Mouse (Mus musculus) neural tube, embryonic 12.5 days (tissue): Measurements from ENCODE around the gene Psen2. TPM values are rescaled to one million over a fixed set of nuclear protein-coding genes. Genes with fewer than 3 reads are reported as not detected.

Experiments used
- ATAC-seq: fragments of 200-750 bp; cut with Nextera tagmentation; 2 replicates; pipeline ENCODE4 v1.8.0; 2017; ENCODE audit warnings: low read depth, mild to moderate bottlenecking, moderate TSS enrichment, moderate library complexity; ENCODE audit not compliant: low FRiP score
- H3K27ac ChIP-seq: fragments of 300-500 bp; sonication (generic); 2 replicates; pipeline ENCODE4 v1.5.1; 2016
- H3K27me3 ChIP-seq: fragments of 300-500 bp; sonication (generic); replicated peaks from 2 replicates; pipeline ENCODE4 v1.6.1; 2016; ENCODE audit warnings: mild to moderate bottlenecking
- H3K36me3 ChIP-seq: fragments of 300-500 bp; sonication (generic); 2 replicates; pipeline ENCODE4 v1.6.1; 2016; ENCODE audit warnings: mild to moderate bottlenecking
- H3K4me1 ChIP-seq: fragments of 300-500 bp; sonication (generic); 2 replicates; pipeline ENCODE4 v1.6.1; 2016
- H3K4me2 ChIP-seq: fragments of 300-500 bp; sonication (generic); replicated peaks from 2 replicates; pipeline ENCODE4 v1.6.1; 2016; ENCODE audit warnings: mild to moderate bottlenecking
- H3K4me3 ChIP-seq: fragments of 300-500 bp; sonication (generic); 2 replicates; pipeline ENCODE4 v1.5.1; 2016
- H3K9ac ChIP-seq: fragments of 300-500 bp; sonication (generic); 2 replicates; pipeline ENCODE4 v1.6.1; 2016; ENCODE audit warnings: mild to moderate bottlenecking
- H3K9me3 ChIP-seq: fragments of 300-500 bp; sonication (generic); 2 replicates; pipeline ENCODE4 v1.6.1; 2016; ENCODE audit warnings: mild to moderate bottlenecking
- whole genome bisulfite sequencing: fragments of 180-500 bp; shearing (Covaris S2); methylation state at CpG from one replicate; pipeline ENCODE4 v1.1.7; 2016; 5-methylcytosine and 5-hydroxymethylcytosine counted together
- polyA plus RNA-seq: library from polyadenylated mRNA; unstranded; fragments of >200 nt; fragmentation: Nextera tagmentation; extraction: Ambion mirVana; gene quantifications from 2 replicates; pipeline ENCODE4 v1.2.1, GENCODE M21; 2016

The Psen2 gene
- 8.0 and 9.5 TPM in 2 replicates for polyA plus RNA-seq

DNA sequence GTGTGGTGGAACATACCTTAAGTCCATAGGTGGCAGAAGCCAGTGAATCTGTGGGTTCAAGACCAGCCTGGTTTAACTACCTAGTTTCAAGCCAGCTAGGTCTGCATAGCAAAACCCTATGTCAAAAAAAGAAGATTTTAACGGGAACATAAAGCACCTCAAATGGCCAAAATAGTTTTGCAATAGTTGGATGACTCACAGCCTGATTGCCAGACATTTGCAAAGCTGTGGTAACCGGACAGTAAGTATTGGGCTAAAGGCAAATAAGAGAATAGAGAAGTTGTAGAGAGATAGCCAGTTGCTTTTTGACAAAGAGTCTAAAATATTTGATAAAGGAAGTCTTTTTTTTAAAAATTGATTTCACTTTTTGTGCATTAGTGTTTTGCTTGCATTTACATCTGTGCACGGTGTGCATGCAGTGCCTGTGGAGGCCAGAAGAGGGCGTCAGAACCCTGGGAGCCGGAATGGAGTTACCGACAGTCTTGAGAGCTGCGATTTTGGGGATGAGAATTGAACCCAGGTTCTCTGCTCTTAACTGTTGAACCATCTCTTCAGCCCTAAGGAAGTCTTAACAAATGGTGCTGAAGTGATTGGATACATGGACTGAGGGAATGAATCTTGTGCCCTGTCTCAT, at the start of gene Psen2:
Psen2 (minus strand) TSS at position 75 of the 634 bp plus-strand sequence.
- Histone ChIP-seq H3K4me1 (no peaks in the 10 kb centered on the region), H3K4me3 (no peak within 1 kb of the TSS), H3K4me2 (no peak within 1 kb of the TSS), H3K36me3 (no peaks in the 10 kb centered on the region), H3K9me3 (no peaks in the 10 kb centered on the region), H3K27ac (no peak within 1 kb of the TSS), H3K27me3 (peaks cover 4% of the 10 kb centered on the region; the same call in 1 of the 2 replicates), H3K9ac (no peak within 1 kb of the TSS)
- no peak for ATAC-seq
- 22% methylated on average over 7 of the region's 7 CpGs for WGBS

DNA sequence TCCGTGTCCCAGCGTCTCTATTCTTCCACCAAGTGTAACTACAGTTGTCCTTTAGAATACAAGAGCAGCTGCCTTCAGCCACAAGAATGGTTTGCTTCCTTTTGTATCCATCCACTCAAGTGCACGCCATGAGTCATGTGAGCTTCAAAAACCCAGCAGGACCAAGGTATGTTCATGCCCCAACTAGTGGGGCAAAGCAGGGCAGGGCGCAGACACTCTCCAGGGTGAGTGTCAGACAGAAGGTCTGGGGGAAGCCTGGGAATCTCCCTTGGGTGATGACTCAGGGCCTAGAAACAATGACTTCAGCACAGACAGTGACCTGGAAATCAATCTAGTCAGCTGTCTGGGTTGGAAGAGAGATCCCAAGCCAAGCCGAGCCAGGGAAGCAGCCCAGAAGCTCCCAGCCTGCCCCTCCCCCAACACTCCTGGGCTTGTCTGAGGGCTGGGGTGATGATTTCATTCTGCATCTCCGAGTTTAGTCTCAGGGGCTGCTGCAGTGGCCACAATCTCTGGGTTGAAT, 49.6 kb upstream of the Psen2 start:
- H3K36me3 ChIP-seq = no peaks in the 10 kb centered on the region
- H3K4me2 ChIP-seq = peak overlapping the region; percentile 57
- ATAC-seq = peak; percentile 86
- H3K4me3 ChIP-seq = no peak overlapping the region
- 20% methylated on average over 6 of the region's 6 CpGs for WGBS
- peaks cover 16% of the 10 kb centered on the region for H3K4me1 ChIP-seq
- 0 out of 2 replicates have a peak overlapping the region, but pooled peaks have one; percentile 44 for H3K9ac ChIP-seq
- no peaks in the 10 kb centered on the region for H3K27me3 ChIP-seq
- no peaks in the 10 kb centered on the region for H3K9me3 ChIP-seq
- H3K27ac ChIP-seq = peak overlapping the region; percentile 72

DNA sequence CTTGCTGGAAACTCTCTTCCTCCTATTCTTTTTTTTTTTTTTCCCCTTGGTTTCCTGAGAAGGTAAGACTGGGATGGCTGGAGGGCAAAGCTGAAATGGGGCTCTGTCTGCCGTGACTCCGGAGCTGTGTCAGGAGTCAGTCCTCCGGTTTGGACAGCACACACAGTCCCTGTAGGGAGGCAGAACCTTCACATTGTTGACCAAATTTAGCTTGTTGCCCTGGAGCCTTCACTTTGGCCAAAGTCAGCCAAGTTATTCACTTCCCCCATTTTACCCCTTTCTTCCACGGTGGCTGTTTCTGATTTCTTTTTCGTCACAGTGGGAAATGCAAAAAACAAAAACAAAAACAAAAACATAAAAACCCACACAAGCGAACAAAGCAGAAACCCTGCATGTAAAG, 49.0 kb upstream of the Psen2 start:
- H3K27ac ChIP-seq = no peak overlapping the region
- 33% methylated on average over 6 of the region's 6 CpGs for WGBS
- H3K4me3 ChIP-seq = no peak overlapping the region

DNA sequence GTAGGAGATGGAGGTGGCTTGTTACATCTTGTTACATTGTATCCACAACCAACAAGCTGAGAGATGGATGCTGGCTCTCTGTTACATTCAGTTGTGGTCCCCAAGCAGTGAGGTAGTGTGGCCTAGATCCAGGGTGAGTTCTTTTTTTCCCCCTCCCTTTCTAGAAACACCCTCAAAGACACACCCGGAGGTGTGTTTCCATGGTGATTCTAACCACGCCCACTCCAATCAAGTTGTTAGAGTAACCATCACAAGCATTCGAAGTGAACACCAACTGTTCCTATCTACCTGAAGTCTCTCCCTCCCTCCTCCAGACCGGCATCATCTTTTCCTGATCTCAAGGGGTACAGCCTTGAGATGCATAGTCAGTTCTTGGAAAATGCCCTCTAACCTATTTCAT, 45.7 kb upstream of the Psen2 start:
- Histone ChIP-seq H3K9ac (no peak overlapping the region), H3K4me3 (no peak overlapping the region), H3K4me1 (peaks cover 16% of the 10 kb centered on the region), H3K27ac (no peak overlapping the region), H3K9me3 (no peaks in the 10 kb centered on the region), H3K36me3 (no peaks in the 10 kb centered on the region), H3K27me3 (no peaks in the 10 kb centered on the region), H3K4me2 (no peak overlapping the region)
- ATAC-seq = no peak
- 56% methylated on average over 4 of the region's 4 CpGs for WGBS

More for the DNA sequence above, 49.0 kb upstream of the Psen2 start:
- no peaks in the 10 kb centered on the region for H3K36me3 ChIP-seq
- H3K4me2 ChIP-seq = peak overlapping the region; percentile 57; the same call in 1 of the 2 replicates
- no peaks in the 10 kb centered on the region for H3K27me3 ChIP-seq
- H3K4me1 ChIP-seq = peaks cover 16% of the 10 kb centered on the region
- no peak overlapping the region for H3K9ac ChIP-seq
- ATAC-seq = 0 out of 2 replicates have a peak, but pooled peaks have one; percentile 29
- H3K9me3 ChIP-seq = no peaks in the 10 kb centered on the region

DNA sequence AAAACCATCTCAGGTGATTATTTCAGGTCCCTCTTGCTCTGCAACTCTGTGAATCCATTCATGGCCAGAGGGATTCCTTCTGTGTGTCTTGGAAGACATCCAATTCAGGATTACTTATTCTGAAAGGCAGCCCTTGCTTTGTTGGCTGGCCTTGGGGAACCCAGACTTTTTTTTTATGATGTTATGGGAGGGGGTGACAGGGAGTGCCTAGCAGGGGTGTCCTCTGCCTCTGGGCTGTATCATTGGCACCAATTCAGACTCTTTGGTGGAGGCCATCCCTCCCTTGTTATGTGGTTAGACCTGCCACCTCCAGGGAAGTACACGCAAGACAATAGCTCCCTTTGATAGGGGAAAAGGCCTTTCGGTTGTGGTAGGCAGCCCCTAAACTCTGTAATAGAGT, 44.4 kb upstream of the Psen2 start:
- no peak overlapping the region for H3K4me2 ChIP-seq
- no peak for ATAC-seq
- WGBS = 50% methylated on average over 2 of the region's 2 CpGs

DNA sequence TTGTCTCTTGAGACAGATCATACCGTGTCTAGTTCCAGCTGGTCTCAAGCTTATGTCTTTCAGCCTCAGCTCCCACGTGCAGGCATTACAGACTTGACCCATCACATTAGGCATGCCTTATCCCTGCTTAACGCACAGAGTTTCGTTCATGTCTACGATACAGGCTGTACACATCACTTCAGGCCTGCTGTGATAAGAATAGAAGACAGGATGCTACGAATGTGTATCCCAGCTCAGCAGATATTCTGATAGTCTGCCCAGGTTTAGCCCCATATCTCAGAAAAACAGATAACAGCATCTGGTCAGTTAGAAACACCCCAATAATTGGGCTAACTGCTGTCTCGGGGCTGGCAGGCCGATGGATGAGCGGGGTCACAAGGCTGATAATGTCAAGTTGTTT, 43.7 kb upstream of the Psen2 start:
- H3K36me3 ChIP-seq = no peaks in the 10 kb centered on the region
- H3K4me2 ChIP-seq = no peak overlapping the region
- H3K9ac ChIP-seq = no peak overlapping the region
- no peak for ATAC-seq
- H3K4me3 ChIP-seq = no peak overlapping the region
- no peaks in the 10 kb centered on the region for H3K27me3 ChIP-seq
- H3K27ac ChIP-seq = no peak overlapping the region
- WGBS = 84% methylated on average over 9 of the region's 9 CpGs
- H3K4me1 ChIP-seq = peaks cover 9% of the 10 kb centered on the region
- H3K9me3 ChIP-seq = no peaks in the 10 kb centered on the region

More for the DNA sequence above, 44.4 kb upstream of the Psen2 start:
- Histone ChIP-seq H3K4me3 (no peak overlapping the region), H3K4me1 (peaks cover 14% of the 10 kb centered on the region), H3K27ac (no peak overlapping the region), H3K9ac (no peak overlapping the region), H3K36me3 (no peaks in the 10 kb centered on the region), H3K9me3 (no peaks in the 10 kb centered on the region), H3K27me3 (no peaks in the 10 kb centered on the region)

DNA sequence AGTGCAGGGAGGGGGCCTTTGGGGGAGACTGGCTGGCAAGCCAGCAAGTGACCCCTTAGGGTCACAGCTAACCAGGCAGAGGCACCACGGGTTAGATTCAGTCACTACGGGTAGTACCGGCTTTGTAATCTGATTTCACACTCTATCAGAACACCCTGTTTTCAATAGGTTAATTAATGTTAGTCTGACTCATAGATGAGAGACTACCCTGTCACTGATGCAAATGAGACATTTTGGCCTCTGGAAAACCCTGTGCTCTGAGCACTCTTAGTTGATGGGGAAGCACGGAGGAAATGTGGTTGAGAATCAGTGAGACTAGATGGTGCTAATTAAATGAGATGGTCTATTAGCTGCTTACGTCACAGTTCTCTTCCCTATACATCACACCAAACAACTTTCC, 40.4 kb upstream of the Psen2 start:
- 0 out of 2 replicates have a peak, but pooled peaks have one; percentile 50 for ATAC-seq
- Histone ChIP-seq H3K27me3 (no peaks in the 10 kb centered on the region), H3K4me1 (peaks cover 9% of the 10 kb centered on the region), H3K4me3 (no peak overlapping the region), H3K9ac (no peak overlapping the region), H3K27ac (no peak overlapping the region), H3K9me3 (no peaks in the 10 kb centered on the region), H3K4me2 (no peak overlapping the region), H3K36me3 (no peaks in the 10 kb centered on the region)
- WGBS = 26% methylated on average over 5 of the region's 5 CpGs

DNA sequence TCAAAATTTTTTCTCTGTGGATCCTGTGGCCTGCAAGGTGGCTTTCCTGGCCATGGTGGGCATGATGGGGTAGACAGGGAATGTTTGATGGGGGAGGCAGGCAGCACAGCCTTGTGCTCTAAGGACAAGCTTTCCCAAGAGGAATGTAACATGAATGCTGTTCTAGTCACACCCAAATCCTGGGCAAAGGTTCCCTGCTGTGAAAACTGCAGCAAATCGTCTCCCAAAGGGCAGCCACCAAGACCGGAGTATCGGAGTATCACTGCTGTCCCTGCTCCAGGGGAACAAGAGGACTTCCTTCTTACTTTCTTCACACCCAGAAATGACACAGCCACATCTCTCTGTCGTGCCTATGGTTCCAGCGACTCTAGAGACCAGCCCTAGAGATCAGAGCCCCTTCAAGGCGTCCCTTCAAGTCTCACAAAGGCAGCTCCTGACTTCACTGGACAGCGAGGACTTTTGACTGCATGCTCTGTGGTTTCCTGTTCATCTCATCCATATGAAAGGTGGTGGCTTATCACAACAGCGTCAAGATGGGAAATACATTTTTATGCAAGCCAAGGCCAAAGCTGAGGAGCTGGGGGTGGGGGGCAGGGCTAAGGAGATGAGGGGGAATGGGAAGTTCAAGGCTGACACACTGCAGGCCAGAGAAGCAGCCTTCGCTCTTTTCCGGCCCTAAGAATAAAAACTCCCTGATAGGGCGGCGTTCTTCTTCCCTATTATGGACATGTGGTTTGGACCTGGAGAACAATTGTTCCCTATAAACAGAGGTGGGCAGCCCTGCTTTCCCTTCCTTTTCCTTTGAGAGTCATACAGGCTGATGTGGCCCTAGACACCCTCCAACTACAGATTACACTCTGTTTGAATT, 39.2 kb upstream of the Psen2 start:
- peaks cover 9% of the 10 kb centered on the region for H3K4me1 ChIP-seq
- WGBS = 51% methylated on average over 12 of the region's 12 CpGs
- ATAC-seq = no peak
- H3K9ac ChIP-seq = no peak overlapping the region
- no peak overlapping the region for H3K4me2 ChIP-seq
- no peaks in the 10 kb centered on the region for H3K9me3 ChIP-seq
- H3K36me3 ChIP-seq = no peaks in the 10 kb centered on the region
- H3K4me3 ChIP-seq = no peak overlapping the region
- no peaks in the 10 kb centered on the region for H3K27me3 ChIP-seq
- no peak overlapping the region for H3K27ac ChIP-seq

DNA sequence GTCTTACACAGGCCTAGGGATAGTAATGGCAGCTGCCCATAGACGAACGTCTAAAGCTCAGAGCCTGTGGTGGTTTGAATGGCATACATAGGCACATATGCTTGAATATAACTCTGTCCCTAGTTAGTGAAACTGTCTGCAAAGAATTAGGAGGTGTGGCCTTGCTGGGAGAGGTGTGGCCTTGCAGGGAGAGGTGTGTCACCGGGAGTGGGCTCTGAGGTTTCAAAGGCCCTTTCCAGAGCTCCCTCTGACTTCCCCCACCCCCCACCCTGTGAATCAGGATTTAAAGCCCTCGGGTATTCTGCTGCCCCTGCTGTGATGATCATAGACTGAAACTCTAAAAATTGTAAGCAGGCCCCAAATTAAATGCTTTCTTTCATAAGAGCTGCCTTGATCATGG, 37.8 kb upstream of the Psen2 start:
- no peak for ATAC-seq

DNA sequence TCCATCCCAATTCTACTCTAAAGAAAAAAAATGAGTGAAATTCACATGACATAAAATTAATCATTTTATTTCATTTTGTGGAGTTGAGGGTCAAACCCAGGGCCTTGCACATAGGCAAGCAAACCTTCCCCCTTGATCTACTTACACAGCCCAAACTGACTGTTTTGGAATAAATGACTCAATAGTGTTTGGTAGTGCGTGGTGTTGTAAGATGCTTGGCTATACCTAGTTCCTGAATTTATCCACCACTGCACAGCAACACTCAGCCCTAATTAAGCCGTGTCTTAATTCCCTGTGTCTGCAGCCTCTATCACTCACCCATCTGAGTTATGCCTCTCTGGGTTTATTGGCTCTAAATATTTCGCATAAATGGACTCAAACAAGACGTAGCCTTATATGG, 37.1 kb upstream of the Psen2 start:
- Histone ChIP-seq H3K9me3 (no peaks in the 10 kb centered on the region), H3K4me3 (no peak overlapping the region), H3K36me3 (no peaks in the 10 kb centered on the region), H3K4me2 (no peak overlapping the region), H3K4me1 (peaks cover 9% of the 10 kb centered on the region), H3K27me3 (no peaks in the 10 kb centered on the region), H3K27ac (no peak overlapping the region), H3K9ac (no peak overlapping the region)
- no peak for ATAC-seq
- WGBS = 92% methylated on average over 4 of the region's 4 CpGs

More for the DNA sequence above, 37.8 kb upstream of the Psen2 start:
- Histone ChIP-seq H3K27me3 (no peaks in the 10 kb centered on the region), H3K27ac (no peak overlapping the region), H3K36me3 (no peaks in the 10 kb centered on the region), H3K9ac (no peak overlapping the region), H3K4me1 (peaks cover 9% of the 10 kb centered on the region), H3K4me2 (no peak overlapping the region), H3K4me3 (no peak overlapping the region), H3K9me3 (no peaks in the 10 kb centered on the region)
- 45% methylated on average over 4 of the region's 4 CpGs for WGBS

DNA sequence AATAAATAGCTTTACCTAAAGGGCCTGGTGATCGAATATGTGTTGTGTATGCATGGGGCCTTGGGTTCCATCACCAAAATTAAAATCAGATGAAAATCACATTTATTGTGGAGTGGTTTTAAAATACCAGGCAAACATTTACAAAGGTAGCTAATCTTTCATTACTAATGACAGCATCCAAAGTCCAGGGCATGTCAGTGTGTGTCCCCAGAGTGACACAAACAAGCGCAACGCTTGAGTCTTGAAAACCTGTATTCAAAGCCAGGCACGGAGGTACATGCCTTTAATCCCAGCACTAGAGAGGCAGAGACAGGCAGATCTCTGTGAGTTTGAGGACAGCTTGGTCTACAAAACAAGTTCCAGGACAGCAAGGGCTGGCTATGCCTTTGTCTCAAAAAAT, 36.5 kb upstream of the Psen2 start:
- no peak overlapping the region for H3K4me2 ChIP-seq
- no peak overlapping the region for H3K9ac ChIP-seq
- H3K4me3 ChIP-seq = no peak overlapping the region
- H3K27ac ChIP-seq = no peak overlapping the region
- ATAC-seq = no peak
- WGBS = 94% methylated on average over 4 of the region's 4 CpGs
- no peaks in the 10 kb centered on the region for H3K36me3 ChIP-seq
- no peaks in the 10 kb centered on the region for H3K9me3 ChIP-seq
- H3K4me1 ChIP-seq = peaks cover 9% of the 10 kb centered on the region
- no peaks in the 10 kb centered on the region for H3K27me3 ChIP-seq

DNA sequence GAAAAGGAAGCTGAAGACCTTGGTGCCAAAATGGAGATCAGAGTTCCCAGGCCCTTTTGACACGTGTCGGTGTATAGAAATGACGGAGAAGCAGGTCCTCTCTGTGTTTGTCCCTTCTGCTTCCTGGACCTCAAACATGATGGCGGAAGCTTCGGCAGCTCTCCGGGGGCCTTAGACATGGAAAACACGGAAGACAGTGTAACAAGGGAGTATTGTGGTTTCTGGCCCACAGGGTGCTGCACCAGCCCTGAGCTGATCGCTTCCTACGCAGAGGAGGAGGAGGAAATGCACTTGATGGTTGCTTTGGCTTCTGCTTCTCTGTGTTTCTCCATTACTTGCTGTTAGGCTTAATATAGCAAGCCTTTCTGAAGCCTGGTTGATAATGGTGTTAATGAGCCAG, 32.9 kb upstream of the Psen2 start:
- no peak overlapping the region for H3K9ac ChIP-seq
- H3K36me3 ChIP-seq = no peaks in the 10 kb centered on the region
- 88% methylated on average over 9 of the region's 9 CpGs for WGBS
- no peak for ATAC-seq
- H3K4me2 ChIP-seq = no peak overlapping the region
- no peaks in the 10 kb centered on the region for H3K9me3 ChIP-seq
- no peaks in the 10 kb centered on the region for H3K27me3 ChIP-seq
- no peak overlapping the region for H3K27ac ChIP-seq
- H3K4me3 ChIP-seq = no peak overlapping the region
- no peaks in the 10 kb centered on the region for H3K4me1 ChIP-seq
